Mouse (Mus musculus): ENCODE measurements around the gene 4430402I18Rik. TPM values are rescaled to one million over a fixed set of nuclear protein-coding genes. Genes with fewer than 3 reads are reported as not detected.

The 4430402I18Rik gene
- polyA plus RNA-seq, 1 experiment from 2014 or later, result 0.96 TPM

GRCm38 (mm10) chr19:28870351-28870750, 97.2 kb downstream of the 4430402I18Rik start:
- Histone ChIP-seq H3K27me3 (ENCODE audit: control insufficient read depth, insufficient read depth, low read length) (no peaks in the 10 kb centered on the region), H3K9me3 (ENCODE audit: control insufficient read depth, low read length) (no peaks in the 10 kb centered on the region), H3K27ac (replicated peaks; ENCODE audit: low read depth, low read length) (no peak overlapping the region), H3K4me1 (ENCODE audit: control insufficient read depth, insufficient read depth, low read length) (no peaks in the 10 kb centered on the region), H3K4me3 (replicated peaks; ENCODE audit: low read depth, low read length) (no peak overlapping the region), H3K36me3 (ENCODE audit: control insufficient read depth, insufficient read depth, low read length) (no peaks in the 10 kb centered on the region), H3K4me2 (ENCODE audit: low read length) (no peak overlapping the region), H3K9ac (replicated peaks; ENCODE audit: low read length) (no peak overlapping the region)
- 64% methylated on average over 2 of the region's 2 CpGs for WGBS
- DNase-seq (no peak), ATAC-seq (ENCODE audit: low FRiP score, low TSS enrichment) (no peak)

GRCm38 (mm10) chr19:28869251-28869855, 98.2 kb downstream of the 4430402I18Rik start:
- Histone ChIP-seq H3K4me3 (replicated peaks; ENCODE audit: low read depth, low read length) (no peak overlapping the region), H3K9ac (replicated peaks; ENCODE audit: low read length) (no peak overlapping the region), H3K36me3 (ENCODE audit: control insufficient read depth, insufficient read depth, low read length) (no peaks in the 10 kb centered on the region), H3K4me1 (ENCODE audit: control insufficient read depth, insufficient read depth, low read length) (no peaks in the 10 kb centered on the region), H3K4me2 (ENCODE audit: low read length) (no peak overlapping the region), H3K9me3 (ENCODE audit: control insufficient read depth, low read length) (no peaks in the 10 kb centered on the region), H3K27ac (replicated peaks; ENCODE audit: low read depth, low read length) (no peak overlapping the region), H3K27me3 (ENCODE audit: control insufficient read depth, insufficient read depth, low read length) (no peaks in the 10 kb centered on the region)
- WGBS, result 94% methylated on average over 6 of the region's 6 CpGs
- DNase-seq (no peak), ATAC-seq (ENCODE audit: low FRiP score, low TSS enrichment) (no peak)

- no peaks in the 10 kb centered on the region for H3K9me3 ChIP-seq (ENCODE audit: control insufficient read depth, low read length)
- no peak for DNase-seq
- WGBS, result 58% methylated on average over 1 of the region's 1 CpGs
- no peaks in the 10 kb centered on the region for H3K27me3 ChIP-seq (ENCODE audit: control insufficient read depth, insufficient read depth, low read length)
- no peak overlapping the region for H3K4me2 ChIP-seq (ENCODE audit: low read length)
- H3K27ac ChIP-seq (replicated peaks; ENCODE audit: low read depth, low read length), result no peak overlapping the region
- no peak overlapping the region for H3K4me3 ChIP-seq (replicated peaks; ENCODE audit: low read depth, low read length)
- H3K4me1 ChIP-seq (ENCODE audit: control insufficient read depth, insufficient read depth, low read length), result no peaks in the 10 kb centered on the region
- H3K36me3 ChIP-seq (ENCODE audit: control insufficient read depth, insufficient read depth, low read length), result no peaks in the 10 kb centered on the region
- no peak for ATAC-seq (ENCODE audit: low FRiP score, low TSS enrichment)
- no peak overlapping the region for H3K9ac ChIP-seq (replicated peaks; ENCODE audit: low read length)
These were observed 102.1 kb downstream of the 4430402I18Rik start for GRCm38 (mm10) chr19:28865501-28865900.

GRCm38 (mm10) chr19:28864981-28865380, 102.6 kb downstream of the 4430402I18Rik start:
- Histone ChIP-seq H3K27ac (replicated peaks; ENCODE audit: low read depth, low read length) (no peak overlapping the region), H3K27me3 (ENCODE audit: control insufficient read depth, insufficient read depth, low read length) (no peaks in the 10 kb centered on the region), H3K9ac (replicated peaks; ENCODE audit: low read length) (no peak overlapping the region), H3K4me3 (replicated peaks; ENCODE audit: low read depth, low read length) (no peak overlapping the region), H3K4me1 (ENCODE audit: control insufficient read depth, insufficient read depth, low read length) (no peaks in the 10 kb centered on the region), H3K36me3 (ENCODE audit: control insufficient read depth, insufficient read depth, low read length) (no peaks in the 10 kb centered on the region), H3K4me2 (ENCODE audit: low read length) (no peak overlapping the region), H3K9me3 (ENCODE audit: control insufficient read depth, low read length) (no peaks in the 10 kb centered on the region)
- DNase-seq (no peak), ATAC-seq (ENCODE audit: low FRiP score, low TSS enrichment) (no peak)
- 80% methylated on average over 6 of the region's 6 CpGs for WGBS

- Histone ChIP-seq H3K4me1 (ENCODE audit: control insufficient read depth, insufficient read depth, low read length) (no peaks in the 10 kb centered on the region), H3K36me3 (ENCODE audit: control insufficient read depth, insufficient read depth, low read length) (no peaks in the 10 kb centered on the region), H3K9ac (replicated peaks; ENCODE audit: low read length) (no peak overlapping the region), H3K4me2 (ENCODE audit: low read length) (no peak overlapping the region), H3K27me3 (ENCODE audit: control insufficient read depth, insufficient read depth, low read length) (no peaks in the 10 kb centered on the region), H3K27ac (replicated peaks; ENCODE audit: low read depth, low read length) (no peak overlapping the region), H3K9me3 (ENCODE audit: control insufficient read depth, low read length) (no peaks in the 10 kb centered on the region), H3K4me3 (replicated peaks; ENCODE audit: low read depth, low read length) (no peak overlapping the region)
- DNase-seq (no peak), ATAC-seq (ENCODE audit: low FRiP score, low TSS enrichment) (no peak)
- 95% methylated on average over 10 of the region's 10 CpGs for WGBS
These were observed 104.0 kb downstream of the 4430402I18Rik start for GRCm38 (mm10) chr19:28863626-28864025.

GRCm38 (mm10) chr19:28860246-28860645, 107.4 kb downstream of the 4430402I18Rik start:
- no peak overlapping the region for H3K27ac ChIP-seq (replicated peaks; ENCODE audit: low read depth, low read length)
- no peak for ATAC-seq (ENCODE audit: low FRiP score, low TSS enrichment)
- 90% methylated on average over 2 of the region's 2 CpGs for WGBS

GRCm38 (mm10) chr19:28854831-28855230, 112.8 kb downstream of the 4430402I18Rik start:
- DNase-seq (no peak), ATAC-seq (ENCODE audit: low FRiP score, low TSS enrichment) (no peak)
- H3K4me2 ChIP-seq (ENCODE audit: low read length), result no peak overlapping the region
- no peaks in the 10 kb centered on the region for H3K9me3 ChIP-seq (ENCODE audit: control insufficient read depth, low read length)
- H3K4me3 ChIP-seq (replicated peaks; ENCODE audit: low read depth, low read length), result no peak overlapping the region
- no peaks in the 10 kb centered on the region for H3K4me1 ChIP-seq (ENCODE audit: control insufficient read depth, insufficient read depth, low read length)
- H3K27ac ChIP-seq (replicated peaks; ENCODE audit: low read depth, low read length), result no peak overlapping the region
- WGBS, result 76% methylated on average over 1 of the region's 1 CpGs
- no peaks in the 10 kb centered on the region for H3K36me3 ChIP-seq (ENCODE audit: control insufficient read depth, insufficient read depth, low read length)
- H3K27me3 ChIP-seq (ENCODE audit: control insufficient read depth, insufficient read depth, low read length), result no peaks in the 10 kb centered on the region
- no peak overlapping the region for H3K9ac ChIP-seq (replicated peaks; ENCODE audit: low read length)

More at GRCm38 (mm10) chr19:28860246-28860645, 107.4 kb downstream of the 4430402I18Rik start:
- Histone ChIP-seq H3K36me3 (ENCODE audit: control insufficient read depth, insufficient read depth, low read length) (no peaks in the 10 kb centered on the region), H3K4me1 (ENCODE audit: control insufficient read depth, insufficient read depth, low read length) (no peaks in the 10 kb centered on the region), H3K4me3 (replicated peaks; ENCODE audit: low read depth, low read length) (no peak overlapping the region), H3K4me2 (ENCODE audit: low read length) (no peak overlapping the region), H3K27me3 (ENCODE audit: control insufficient read depth, insufficient read depth, low read length) (no peaks in the 10 kb centered on the region), H3K9me3 (ENCODE audit: control insufficient read depth, low read length) (no peaks in the 10 kb centered on the region), H3K9ac (replicated peaks; ENCODE audit: low read length) (no peak overlapping the region)
- DNase-seq, result no peak

- no peaks in the 10 kb centered on the region for H3K27me3 ChIP-seq (ENCODE audit: control insufficient read depth, insufficient read depth, low read length)
- H3K4me3 ChIP-seq (replicated peaks; ENCODE audit: low read depth, low read length), result no peak overlapping the region
- no peak overlapping the region for H3K27ac ChIP-seq (replicated peaks; ENCODE audit: low read depth, low read length)
- H3K4me2 ChIP-seq (ENCODE audit: low read length), result no peak overlapping the region
- no peaks in the 10 kb centered on the region for H3K9me3 ChIP-seq (ENCODE audit: control insufficient read depth, low read length)
- 95% methylated on average over 3 of the region's 3 CpGs for whole genome bisulfite sequencing
- DNase-seq (no peak), ATAC-seq (ENCODE audit: low FRiP score, low TSS enrichment) (no peak)
- H3K36me3 ChIP-seq (ENCODE audit: control insufficient read depth, insufficient read depth, low read length), result no peaks in the 10 kb centered on the region
- H3K4me1 ChIP-seq (ENCODE audit: control insufficient read depth, insufficient read depth, low read length), result no peaks in the 10 kb centered on the region
- H3K9ac ChIP-seq (replicated peaks; ENCODE audit: low read length), result no peak overlapping the region
These were observed 115.6 kb downstream of the 4430402I18Rik start for GRCm38 (mm10) chr19:28852001-28852400.

- Histone ChIP-seq H3K9me3 (ENCODE audit: control insufficient read depth, low read length) (no peaks in the 10 kb centered on the region), H3K4me2 (ENCODE audit: low read length) (no peak overlapping the region), H3K4me3 (replicated peaks; ENCODE audit: low read depth, low read length) (no peak overlapping the region), H3K36me3 (ENCODE audit: control insufficient read depth, insufficient read depth, low read length) (no peaks in the 10 kb centered on the region), H3K4me1 (ENCODE audit: control insufficient read depth, insufficient read depth, low read length) (no peaks in the 10 kb centered on the region), H3K27me3 (ENCODE audit: control insufficient read depth, insufficient read depth, low read length) (no peaks in the 10 kb centered on the region), H3K9ac (replicated peaks; ENCODE audit: low read length) (no peak overlapping the region), H3K27ac (replicated peaks; ENCODE audit: low read depth, low read length) (no peak overlapping the region)
- DNase-seq (no peak), ATAC-seq (ENCODE audit: low FRiP score, low TSS enrichment) (no peak)
- WGBS, result 98% methylated on average over 3 of the region's 3 CpGs
These were observed 117.1 kb downstream of the 4430402I18Rik start for GRCm38 (mm10) chr19:28850510-28850909.

Measured in midbrain, embryonic 14.5 days (tissue).